Comparison of ENCODE assay signal across 7 mouse cellular contexts in the genomic region with DNA sequence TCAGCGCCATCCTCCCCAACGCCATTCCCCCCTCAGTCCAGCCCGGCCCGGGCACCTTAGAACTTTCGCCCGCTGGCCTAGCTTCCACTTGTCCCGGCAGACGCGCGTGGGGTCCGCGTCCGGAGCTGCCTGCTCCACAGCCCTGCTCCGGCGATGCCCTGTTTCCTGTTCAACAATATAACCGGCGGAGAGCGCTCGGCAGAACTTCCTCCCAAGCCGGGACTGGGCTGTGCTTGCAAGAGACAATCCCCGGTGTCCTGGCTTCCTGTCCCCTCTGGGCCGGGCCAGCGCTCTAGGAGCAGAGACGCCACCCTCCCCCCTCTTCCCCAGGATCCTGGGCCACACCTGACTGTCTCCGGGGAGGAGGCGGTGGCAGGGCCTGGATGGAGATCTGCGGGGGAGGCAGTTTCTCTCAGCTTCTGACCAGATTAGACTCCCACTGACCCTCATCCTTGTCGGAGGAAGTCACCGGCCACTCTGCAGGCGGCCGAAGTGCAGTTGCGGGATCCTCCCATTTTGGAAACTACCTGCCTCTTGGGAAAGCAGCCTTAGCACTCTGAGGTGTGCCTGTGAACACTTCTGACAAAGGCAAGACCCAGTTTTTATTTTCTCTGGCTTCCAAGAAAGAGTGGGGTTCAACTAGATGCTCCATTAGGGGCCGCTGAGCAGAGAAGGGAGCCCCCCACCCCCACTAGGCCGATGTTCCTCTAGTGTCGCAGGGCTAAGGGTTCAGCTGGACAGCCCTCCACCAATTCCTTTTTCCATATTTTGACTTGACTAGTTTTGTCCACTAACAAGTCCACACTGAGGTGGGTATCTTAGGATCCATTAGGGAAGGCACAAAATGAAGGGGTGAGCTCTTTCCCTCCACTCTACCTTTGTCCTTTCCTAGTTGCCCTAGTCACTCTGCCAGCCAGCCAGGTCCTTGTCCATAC. TPM values are rescaled to one million over a fixed set of nuclear protein-coding genes. Genes with fewer than 3 reads are reported as not detected.
DNase-seq lines count a peak whose midpoint lies in the region; ATAC-seq and TF ChIP-seq lines count a peak whose summit lies in the region.

A gene (minus strand): TSS at position 479 of the 935 bp plus-strand sequence.

- peak; percentile 42 for ATAC-seq in megakaryocyte, adult 5-6 weeks (ENCODE audit: poor library complexity, severe bottlenecking)

- H3K27me3 ChIP-seq in hindbrain, embryonic 10.5 days (ENCODE audit: insufficient read depth, poor library complexity, severe bottlenecking), result peaks cover 77% of the 10 kb centered on the region

- WGBS in hindbrain, embryonic 10.5 days, result 3% methylated on average over 35 of the region's 35 CpGs

- peak; percentile 53 for DNase-seq in MEL-GATA-1-ER (ENCODE audit: extremely low read depth, low read depth)
- DNase-seq in frontal cortex, adult 2 months (ENCODE audit: extremely low spot score in 1 of 2, low spot score in 1 of 2), result peak in 1 of 2 experiments; percentile 47
- peak; percentile 55 for DNase-seq in hindbrain, embryonic 10.5 days (ENCODE audit: low spot score)
- no peak for DNase-seq in left cerebral cortex, adult 8-10 months (ENCODE audit: low spot score in 2 of 2)
- peak; percentile 39 for DNase-seq in right cerebral cortex, postnatal 4 days

- H3K36me3 ChIP-seq in hindbrain, embryonic 10.5 days, result peaks cover 32% of the 10 kb centered on the region

- H3K9me3 ChIP-seq in hindbrain, embryonic 10.5 days, result no peaks in the 10 kb centered on the region

- peaks cover 30% of the 10 kb centered on the region for H3K4me1 ChIP-seq in bone marrow macrophage, adult 2 months (ENCODE audit: control insufficient read depth, insufficient read depth, low read length)
- H3K4me1 ChIP-seq in hindbrain, embryonic 10.5 days (replicated peaks), result peaks cover 59% of the 10 kb centered on the region

- no peak for TF ChIP-seq POLR2A in bone marrow macrophage, adult 2 months (IDR thresholded peaks at IDR 0.05; ENCODE audit: borderline replicate concordance, low read depth, low read length)

- TF ChIP-seq CTCF in bone marrow macrophage, adult 2 months (IDR thresholded peaks at IDR 0.05; ENCODE audit: low read depth, low read length), result no peak

- peak within 1 kb of the TSS; percentile 74 for H3K4me3 ChIP-seq in bone marrow macrophage, adult 2 months (ENCODE audit: insufficient read depth, low read length)
- peak within 1 kb of the TSS; percentile 54 for H3K4me3 ChIP-seq in hindbrain, embryonic 10.5 days

- H3K27ac ChIP-seq in bone marrow macrophage, adult 2 months (ENCODE audit: insufficient read depth, low read depth, low read length), result peak within 1 kb of the TSS; percentile 50
- H3K27ac ChIP-seq in hindbrain, embryonic 10.5 days, result peak within 1 kb of the TSS; percentile 79

RNA-seq across cellular contexts. Expression of the gene that starts here (rescaled TPM):
- polyA plus RNA-seq in bone marrow macrophage, adult 2 months (2012; ENCODE audit: insufficient read depth, insufficient read length, missing spikeins), result 23.8 and 24.6 TPM in 2 replicates
- polyA plus RNA-seq in frontal cortex, adult 2 months (2012; rRNA removed), result 16.6 and 16.8 TPM in 2 replicates
- polyA plus RNA-seq in hindbrain, embryonic 10.5 days (2016; fragmentation: Nextera tagmentation; extraction: Ambion mirVana), result 4.8 and 5.1 TPM in 2 replicates
- total RNA-seq in left cerebral cortex, adult 8-10 months (2022), result 10 to 100 TPM; 17.6 to 21.1 (median 19.1) TPM
- total RNA-seq in megakaryocyte, adult 5-6 weeks (2015), result 20.1 and 20.5 TPM in 2 replicates
- total RNA-seq in megakaryocyte, adult 5-6 weeks (2017), result 20.1 and 21.9 TPM in 2 replicates

Comparison
In these comparisons a context has a peak if more than half of its experiments do, and no peak if none do; other contexts are left out.
1. DNase-seq: peak in MEL-GATA-1-ER (single experiment), hindbrain, embryonic 10.5 days (single experiment) and right cerebral cortex, postnatal 4 days (single experiment); none in left cerebral cortex, adult 8-10 months (0 of 2).